Mouse (Mus musculus) liver, adult 2 months (tissue): ENCODE measurements around the gene Vmn1r6.

Experiments used
- CTCF ChIP-seq: fragments of 200-500 bp; IDR thresholded peaks from 2 replicates; pipeline ENCODE4 v1.5.1; 2011; ENCODE audit warnings: low read depth, low read length, control low read depth
- POLR2A ChIP-seq: fragments of 200-500 bp; IDR thresholded peaks from 2 replicates; pipeline ENCODE4 v1.6.1; 2011; ENCODE audit warnings: low read length, control low read depth; ENCODE audit not compliant: insufficient read depth; ENCODE audit errors: extremely low read depth

GRCm38 (mm10) chr6:56956436-56956835, 40.6 kb upstream of the Vmn1r6 start:
- TF ChIP-seq CTCF (no peak), POLR2A (no peak)
